In genomic region chr9:43015786-43016185, GRCm38 (mm10) we compare ENCODE assay signal across 15 mouse cellular contexts.
A peak's percentile ranks its signal among the peaks of the same experiment; 100 is the strongest.
DNase-seq lines count a peak whose midpoint lies in the region; ATAC-seq and TF ChIP-seq lines count a peak whose summit lies in the region.
"Had no signal": no experiment of that assay in that cellular context is flagged by ENCODE, and none has a peak within 500 bp of the region (broad histone marks: within the 10 kb centered on the region; RNA-seq: fewer than 3 reads in every experiment).

No protein-coding gene starts in this region.

- H3K79me2 ChIP-seq in heart, adult 2 months (replicated peaks; ENCODE audit: control insufficient read depth, insufficient read depth, low read length), result no peaks in the 10 kb centered on the region

- ATAC-seq in liver, postnatal 0 days, result no peak
- ATAC-seq in megakaryocyte progenitor cell, adult 5-6 weeks (replicated peaks; ENCODE audit: poor library complexity), result peak; percentile 55
- no peak for ATAC-seq in forebrain, embryonic 16.5 days
- ATAC-seq: activated CD4-positive, CD25-positive, alpha-beta regulatory T cell, adult 4 months had no signal

- H3K27ac ChIP-seq in heart, adult 2 months, result peak overlapping the region; percentile 8; the same call in 1 of the 2 replicates
- no peak overlapping the region for H3K27ac ChIP-seq in liver, postnatal 0 days (ENCODE audit: low read depth)
- no peak overlapping the region for H3K27ac ChIP-seq in ES-Bruce4 (ENCODE audit: insufficient read depth, low read length)
- no peak overlapping the region for H3K27ac ChIP-seq in forebrain, embryonic 16.5 days (ENCODE audit: low read length)
- H3K27ac ChIP-seq: heart, embryonic 13.5 days; hindbrain, embryonic 15.5 days; stomach, embryonic 15.5 days had no signal

- DNase-seq in heart, adult 2 months, result no peak
- no peak for DNase-seq in heart, postnatal 14 days
- no peak for DNase-seq in liver, postnatal 0 days
- no peak for DNase-seq in liver
- DNase-seq in natural killer cell, adult 2 months (ENCODE audit: low spot score in 2 of 2), result no peak
- DNase-seq: cerebellum, adult 9-11 months; kidney, postnatal 10 days; thymus, postnatal 25 days had no signal

- H3K4me1 ChIP-seq in heart, adult 2 months (ENCODE audit: control insufficient read depth, insufficient read depth, low read length), result 0 out of 2 replicates have a peak, but pooled peaks cover 1% of the 10 kb centered on the region
- 0 out of 2 replicates have a peak, but pooled peaks cover 3% of the 10 kb centered on the region for H3K4me1 ChIP-seq in liver, postnatal 0 days (ENCODE audit: insufficient read depth)
- no peaks in the 10 kb centered on the region for H3K4me1 ChIP-seq in ES-Bruce4 (ENCODE audit: control insufficient read depth, insufficient read depth, low read length)
- no peaks in the 10 kb centered on the region for H3K4me1 ChIP-seq in forebrain, embryonic 16.5 days (replicated peaks; ENCODE audit: control insufficient read depth, insufficient read depth, low read length)
- H3K4me1 ChIP-seq: hindbrain, embryonic 15.5 days; stomach, embryonic 15.5 days had no signal

- no peak overlapping the region for H3K4me3 ChIP-seq in heart, adult 2 months
- H3K4me3 ChIP-seq in liver, postnatal 0 days (ENCODE audit: low read depth, low read length), result no peak overlapping the region
- H3K4me3 ChIP-seq in ES-Bruce4 (ENCODE audit: low read depth, low read length), result no peak overlapping the region
- H3K4me3 ChIP-seq in forebrain, embryonic 16.5 days (replicated peaks; ENCODE audit: low read length), result no peak overlapping the region
- H3K4me3 ChIP-seq: heart, embryonic 13.5 days; hindbrain, embryonic 15.5 days; stomach, embryonic 15.5 days had no signal

- H3K9ac ChIP-seq in heart, adult 2 months (ENCODE audit: low read depth, low read length), result no peak overlapping the region
- H3K9ac ChIP-seq in liver, postnatal 0 days (replicated peaks), result no peak overlapping the region
- no peak overlapping the region for H3K9ac ChIP-seq in ES-Bruce4 (ENCODE audit: low read depth, poor library complexity, severe bottlenecking)
- H3K9ac ChIP-seq in forebrain, embryonic 16.5 days (replicated peaks; ENCODE audit: low read depth, low read length), result no peak overlapping the region
- H3K9ac ChIP-seq: heart, embryonic 13.5 days; hindbrain, embryonic 15.5 days; stomach, embryonic 15.5 days had no signal

- intact Hi-C loops in heart, adult 2 months (cut with DNase I), result no loop called here
- intact Hi-C loops in heart, postnatal 14 days (cut with DNase I), result no loop called here

- TF ChIP-seq EP300 in heart, adult 2 months (IDR thresholded peaks at IDR 0.05; ENCODE audit: insufficient read depth, low read depth, low read length), result no peak
- no peak for TF ChIP-seq EP300 in liver, postnatal 0 days (IDR thresholded peaks at IDR 0.05; ENCODE audit: low read depth)
- no peak for TF ChIP-seq EP300 in ES-Bruce4 (IDR thresholded peaks at IDR 0.05; ENCODE audit: insufficient read depth, low read depth, low read length)

- TF ChIP-seq CTCF in heart, adult 2 months (IDR thresholded peaks at IDR 0.05), result peak; percentile 54
- peak; percentile 37 for TF ChIP-seq CTCF in liver, postnatal 0 days (IDR thresholded peaks at IDR 0.05; ENCODE audit: low read depth)
- peak; percentile 54 for TF ChIP-seq CTCF in ES-Bruce4 (IDR thresholded peaks at IDR 0.05; ENCODE audit: low read depth, low read length)

- no peak for TF ChIP-seq POLR2A in heart, adult 2 months (IDR thresholded peaks at IDR 0.05; ENCODE audit: insufficient read depth, low read depth, low read length)
- TF ChIP-seq POLR2A in ES-Bruce4 (IDR thresholded peaks at IDR 0.05; ENCODE audit: insufficient read depth, low read length), result no peak

- WGBS in heart, adult 2 months, result 76% methylated on average over 5 of the region's 5 CpGs
- 82% methylated on average over 5 of the region's 5 CpGs for WGBS in liver, postnatal 0 days (ENCODE audit: insufficient replicate concordance)
- WGBS in forebrain, embryonic 16.5 days, result 92% methylated on average over 5 of the region's 5 CpGs

- H3K4me2 ChIP-seq in liver, postnatal 0 days (ENCODE audit: low read depth, low read length), result no peak overlapping the region
- no peak overlapping the region for H3K4me2 ChIP-seq in forebrain, embryonic 16.5 days (ENCODE audit: low read length)
- H3K4me2 ChIP-seq: heart, embryonic 13.5 days; hindbrain, embryonic 15.5 days; stomach, embryonic 15.5 days had no signal

- H3K36me3 ChIP-seq in heart, adult 2 months (ENCODE audit: control insufficient read depth, insufficient read depth, low read length), result peaks cover 33% of the 10 kb centered on the region
- H3K36me3 ChIP-seq in liver, postnatal 0 days (replicated peaks; ENCODE audit: insufficient read depth, low read length), result peaks cover 20% of the 10 kb centered on the region
- peaks cover 2% of the 10 kb centered on the region; the same call in 1 of the 2 replicates for H3K36me3 ChIP-seq in ES-Bruce4 (ENCODE audit: control insufficient read depth, insufficient read depth, low read length, poor library complexity, severe bottlenecking)
- H3K36me3 ChIP-seq in forebrain, embryonic 16.5 days (ENCODE audit: control insufficient read depth, insufficient read depth), result peaks cover 5% of the 10 kb centered on the region; the same call in 1 of the 2 replicates

- no peaks in the 10 kb centered on the region for H3K9me3 ChIP-seq in liver, postnatal 0 days (ENCODE audit: low read length)
- no peaks in the 10 kb centered on the region for H3K9me3 ChIP-seq in ES-Bruce4 (replicated peaks; ENCODE audit: control insufficient read depth, insufficient read depth, low read length, poor library complexity, severe bottlenecking)
- no peaks in the 10 kb centered on the region for H3K9me3 ChIP-seq in forebrain, embryonic 16.5 days (ENCODE audit: control insufficient read depth, low read length)
- H3K9me3 ChIP-seq: heart, embryonic 13.5 days; hindbrain, embryonic 15.5 days; stomach, embryonic 15.5 days had no signal

- H3K27me3 ChIP-seq in heart, adult 2 months (ENCODE audit: control insufficient read depth, insufficient read depth, low read length), result no peaks in the 10 kb centered on the region
- no peaks in the 10 kb centered on the region for H3K27me3 ChIP-seq in liver, postnatal 0 days (ENCODE audit: insufficient read depth, low read length)
- no peaks in the 10 kb centered on the region for H3K27me3 ChIP-seq in ES-Bruce4 (ENCODE audit: control insufficient read depth, insufficient read depth, low read length, poor library complexity, severe bottlenecking)
- H3K27me3 ChIP-seq in forebrain, embryonic 16.5 days (replicated peaks; ENCODE audit: control insufficient read depth, insufficient read depth, low read length), result no peaks in the 10 kb centered on the region
- H3K27me3 ChIP-seq: heart, embryonic 13.5 days; hindbrain, embryonic 15.5 days; stomach, embryonic 15.5 days had no signal
